Mouse (Mus musculus): Measurements from ENCODE around the gene Gm28042. TPM values are rescaled to one million over a fixed set of nuclear protein-coding genes. Genes with fewer than 3 reads are reported as not detected.

Gm28042 gene
- total RNA-seq, 2 experiments from 2014 or later = 1.0 TPM; not detected in 1

GRCm38 (mm10) chr2:120008672-120009071 is 18.6 kb upstream of the Gm28042 start:
- ATAC-seq (replicated peaks; ENCODE audit: poor library complexity, severe bottlenecking) = peak; percentile 87

GRCm38 (mm10) chr2:120011462-120012200 is 15.7 kb upstream of the Gm28042 start:
- ATAC-seq (replicated peaks; ENCODE audit: poor library complexity, severe bottlenecking) = peak; percentile 61

- ATAC-seq (replicated peaks; ENCODE audit: poor library complexity, severe bottlenecking) = no peak
Measured at GRCm38 (mm10) chr2:120012924-120013323, 14.4 kb upstream of the Gm28042 start.

GRCm38 (mm10) chr2:120013831-120014486 is 13.3 kb upstream of the Gm28042 start:
- no peak for ATAC-seq (replicated peaks; ENCODE audit: poor library complexity, severe bottlenecking)

- no peak for ATAC-seq (replicated peaks; ENCODE audit: poor library complexity, severe bottlenecking)
Measured at GRCm38 (mm10) chr2:120015882-120016281, 11.4 kb upstream of the Gm28042 start.

GRCm38 (mm10) chr2:120017599-120017998 is 9.7 kb upstream of the Gm28042 start:
- ATAC-seq (replicated peaks; ENCODE audit: poor library complexity, severe bottlenecking) = no peak

GRCm38 (mm10) chr2:120024337-120024736 is 3.0 kb upstream of the Gm28042 start:
- ATAC-seq (replicated peaks; ENCODE audit: poor library complexity, severe bottlenecking) = no peak

- 0 out of 2 replicates have a peak, but pooled peaks have one; percentile 1 for ATAC-seq (replicated peaks; ENCODE audit: poor library complexity, severe bottlenecking)
Measured at GRCm38 (mm10) chr2:120027950-120028331, 648 bp downstream of the Gm28042 start.

- ATAC-seq (replicated peaks; ENCODE audit: poor library complexity, severe bottlenecking) = no peak
Measured at GRCm38 (mm10) chr2:120030380-120030779, 3.1 kb downstream of the Gm28042 start.

GRCm38 (mm10) chr2:120032726-120033467 is 5.6 kb downstream of the Gm28042 start, which contains the start of gene Pla2g4b:
Gene Pla2g4b, plus strand, starts transcription at chr2:120033417.
- ATAC-seq (replicated peaks; ENCODE audit: poor library complexity, severe bottlenecking) = no peak

- ATAC-seq (replicated peaks; ENCODE audit: poor library complexity, severe bottlenecking) = no peak
Measured at GRCm38 (mm10) chr2:120033726-120034125, 6.4 kb downstream of the Gm28042 start.

- ATAC-seq (replicated peaks; ENCODE audit: poor library complexity, severe bottlenecking) = peak; percentile 84
Measured at GRCm38 (mm10) chr2:120037744-120038143, 10.5 kb downstream of the Gm28042 start.

- no peak for ATAC-seq (replicated peaks; ENCODE audit: poor library complexity, severe bottlenecking)
Measured at GRCm38 (mm10) chr2:120040991-120041390, 13.7 kb downstream of the Gm28042 start.

GRCm38 (mm10) chr2:120044101-120044603 is 16.9 kb downstream of the Gm28042 start:
- no peak; the same call in 1 of the 2 replicates for ATAC-seq (replicated peaks; ENCODE audit: poor library complexity, severe bottlenecking)

- ATAC-seq (replicated peaks; ENCODE audit: poor library complexity, severe bottlenecking) = no peak
Measured at GRCm38 (mm10) chr2:120044676-120045075, 17.4 kb downstream of the Gm28042 start.

GRCm38 (mm10) chr2:120046486-120047310 is 19.4 kb downstream of the Gm28042 start:
- ATAC-seq (replicated peaks; ENCODE audit: poor library complexity, severe bottlenecking) = no peak

GRCm38 (mm10) chr2:120048173-120048572 is 20.9 kb downstream of the Gm28042 start:
- no peak for ATAC-seq (replicated peaks; ENCODE audit: poor library complexity, severe bottlenecking)

- peak; percentile 44; the same call in 1 of the 2 replicates for ATAC-seq (replicated peaks; ENCODE audit: poor library complexity, severe bottlenecking)
Measured at GRCm38 (mm10) chr2:120049632-120050274, 22.5 kb downstream of the Gm28042 start.

GRCm38 (mm10) chr2:120051405-120051804 is 24.1 kb downstream of the Gm28042 start:
- no peak for ATAC-seq (replicated peaks; ENCODE audit: poor library complexity, severe bottlenecking)

Data from granulocyte monocyte progenitor cell, adult 5-6 weeks (primary cell).